Mouse (Mus musculus): Measurements from ENCODE around the gene Sh2d6. TPM values are rescaled to one million over a fixed set of nuclear protein-coding genes. Genes with fewer than 3 reads are reported as not detected.
A peak's percentile ranks its signal among the peaks of the same experiment; 100 is the strongest.

Gene Sh2d6
- polyA plus RNA-seq, 1 experiment from 2014 or later = not detected

DNA sequence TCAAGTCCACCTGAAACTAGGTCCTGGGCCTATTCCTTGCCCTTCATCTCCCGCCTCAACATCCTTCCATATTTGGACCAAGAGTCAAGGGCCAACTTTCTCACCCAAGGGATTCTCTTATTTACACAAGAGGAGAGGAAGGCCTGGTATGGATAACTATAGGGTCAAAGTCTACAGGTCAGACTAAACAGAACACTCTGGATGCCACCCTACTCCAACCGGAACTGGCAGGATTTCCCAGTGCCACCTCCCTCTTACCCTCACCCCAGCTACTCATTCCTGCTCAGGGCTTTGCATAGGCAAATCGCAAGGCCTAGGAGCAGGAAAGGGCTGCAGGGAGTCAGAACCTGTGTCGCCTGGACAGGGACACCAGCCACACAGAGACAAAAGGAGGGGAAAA, 1.7 kb upstream of the Sh2d6 start:
- H3K27ac ChIP-seq (replicated peaks in 1 of 2; ENCODE audit: control insufficient read depth in 1 of 2, insufficient read depth in 1 of 2, low read depth in 2 of 2, low read length in 2 of 2) = no peak overlapping the region
- H3K9me3 ChIP-seq (ENCODE audit: control insufficient read depth, low read length) = no peaks in the 10 kb centered on the region
- 66% methylated on average over 4 of the region's 4 CpGs for WGBS
- H3K4me2 ChIP-seq (ENCODE audit: low read length) = no peak overlapping the region
- no peak overlapping the region for H3K9ac ChIP-seq (ENCODE audit: low read length)
- H3K27me3 ChIP-seq (ENCODE audit: control insufficient read depth, insufficient read depth, low read length) = no peaks in the 10 kb centered on the region
- H3K4me3 ChIP-seq (ENCODE audit: control insufficient read depth in 1 of 2, insufficient read depth in 1 of 2, low read depth in 1 of 2, low read length in 2 of 2) = no peak overlapping the region
- no peak for ATAC-seq (ENCODE audit: insufficient number of reproducible peaks, insufficient read depth, low FRiP score, low read depth)
- H3K4me1 ChIP-seq (ENCODE audit: control insufficient read depth in 2 of 2, insufficient read depth in 2 of 2, low read length in 2 of 2) = peaks cover 9 to 11% of the 10 kb centered on the region in 2 experiments; a peak in 3 of 4 replicates
- H3K36me3 ChIP-seq (ENCODE audit: control insufficient read depth, insufficient read depth, low read length) = no peaks in the 10 kb centered on the region

DNA sequence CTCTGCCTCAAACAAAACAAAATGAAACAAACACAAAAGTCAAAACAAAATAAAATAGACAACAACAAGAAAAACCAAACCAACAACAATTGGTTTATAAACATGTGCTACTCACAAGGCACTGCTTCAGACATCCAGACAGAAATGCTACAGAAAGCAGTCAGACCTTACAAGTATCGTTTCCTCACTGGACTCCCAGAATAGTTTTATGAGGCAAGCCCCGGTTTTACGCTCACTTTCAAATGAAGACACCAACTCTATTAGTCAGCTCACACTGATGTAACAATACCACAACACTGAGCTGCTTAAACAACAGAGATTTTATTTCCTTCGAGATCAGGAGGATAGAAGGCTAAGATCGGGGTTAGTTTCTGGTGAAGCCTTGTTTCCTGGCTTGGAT, 781 bp upstream of the Sh2d6 start:
- Histone ChIP-seq H3K4me3 (ENCODE audit: control insufficient read depth in 1 of 2, insufficient read depth in 1 of 2, low read depth in 1 of 2, low read length in 2 of 2) (no peak overlapping the region), H3K9me3 (ENCODE audit: control insufficient read depth, low read length) (no peaks in the 10 kb centered on the region), H3K36me3 (ENCODE audit: control insufficient read depth, insufficient read depth, low read length) (no peaks in the 10 kb centered on the region), H3K27me3 (ENCODE audit: control insufficient read depth, insufficient read depth, low read length) (no peaks in the 10 kb centered on the region), H3K27ac (replicated peaks in 1 of 2; ENCODE audit: control insufficient read depth in 1 of 2, insufficient read depth in 1 of 2, low read depth in 2 of 2, low read length in 2 of 2) (no peak overlapping the region), H3K9ac (ENCODE audit: low read length) (no peak overlapping the region), H3K4me1 (ENCODE audit: control insufficient read depth in 2 of 2, insufficient read depth in 2 of 2, low read length in 2 of 2) (peaks cover 9 to 11% of the 10 kb centered on the region in 2 experiments; a peak in 3 of 4 replicates), H3K4me2 (ENCODE audit: low read length) (no peak overlapping the region)
- 72% methylated on average over 5 of the region's 5 CpGs for WGBS
- no peak for ATAC-seq (ENCODE audit: insufficient number of reproducible peaks, insufficient read depth, low FRiP score, low read depth)

DNA sequence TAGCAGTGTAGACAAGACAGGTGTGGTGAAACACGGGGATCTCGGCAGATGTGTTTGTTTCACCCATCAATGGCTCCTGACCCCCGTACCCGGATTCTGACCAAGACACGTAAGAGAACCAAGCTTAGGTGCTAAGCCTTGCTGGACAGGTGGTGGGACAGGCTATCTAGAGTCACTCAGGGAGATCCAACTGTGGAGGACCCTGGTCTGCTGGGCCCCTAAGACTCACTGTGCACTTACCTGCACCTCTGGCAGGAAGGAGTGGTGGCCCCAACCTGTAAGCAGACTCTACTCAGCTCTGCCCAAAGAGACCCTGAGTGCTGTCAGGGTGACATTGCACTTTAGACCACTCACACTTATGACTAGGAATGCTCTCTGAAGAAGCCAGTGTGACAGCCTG, 603 bp downstream of the Sh2d6 start:
- Histone ChIP-seq H3K4me3 (ENCODE audit: control insufficient read depth in 1 of 2, insufficient read depth in 1 of 2, low read depth in 1 of 2, low read length in 2 of 2) (no peak overlapping the region), H3K27me3 (ENCODE audit: control insufficient read depth, insufficient read depth, low read length) (no peaks in the 10 kb centered on the region), H3K9ac (ENCODE audit: low read length) (no peak overlapping the region), H3K27ac (replicated peaks in 1 of 2; ENCODE audit: control insufficient read depth in 1 of 2, insufficient read depth in 1 of 2, low read depth in 2 of 2, low read length in 2 of 2) (no peak overlapping the region), H3K4me1 (ENCODE audit: control insufficient read depth in 2 of 2, insufficient read depth in 2 of 2, low read length in 2 of 2) (peaks cover 9 to 11% of the 10 kb centered on the region in 2 experiments; a peak in 3 of 4 replicates), H3K36me3 (ENCODE audit: control insufficient read depth, insufficient read depth, low read length) (no peaks in the 10 kb centered on the region), H3K4me2 (ENCODE audit: low read length) (no peak overlapping the region), H3K9me3 (ENCODE audit: control insufficient read depth, low read length) (no peaks in the 10 kb centered on the region)
- 97% methylated on average over 5 of the region's 5 CpGs for WGBS
- ATAC-seq (ENCODE audit: insufficient number of reproducible peaks, insufficient read depth, low FRiP score, low read depth) = no peak

DNA sequence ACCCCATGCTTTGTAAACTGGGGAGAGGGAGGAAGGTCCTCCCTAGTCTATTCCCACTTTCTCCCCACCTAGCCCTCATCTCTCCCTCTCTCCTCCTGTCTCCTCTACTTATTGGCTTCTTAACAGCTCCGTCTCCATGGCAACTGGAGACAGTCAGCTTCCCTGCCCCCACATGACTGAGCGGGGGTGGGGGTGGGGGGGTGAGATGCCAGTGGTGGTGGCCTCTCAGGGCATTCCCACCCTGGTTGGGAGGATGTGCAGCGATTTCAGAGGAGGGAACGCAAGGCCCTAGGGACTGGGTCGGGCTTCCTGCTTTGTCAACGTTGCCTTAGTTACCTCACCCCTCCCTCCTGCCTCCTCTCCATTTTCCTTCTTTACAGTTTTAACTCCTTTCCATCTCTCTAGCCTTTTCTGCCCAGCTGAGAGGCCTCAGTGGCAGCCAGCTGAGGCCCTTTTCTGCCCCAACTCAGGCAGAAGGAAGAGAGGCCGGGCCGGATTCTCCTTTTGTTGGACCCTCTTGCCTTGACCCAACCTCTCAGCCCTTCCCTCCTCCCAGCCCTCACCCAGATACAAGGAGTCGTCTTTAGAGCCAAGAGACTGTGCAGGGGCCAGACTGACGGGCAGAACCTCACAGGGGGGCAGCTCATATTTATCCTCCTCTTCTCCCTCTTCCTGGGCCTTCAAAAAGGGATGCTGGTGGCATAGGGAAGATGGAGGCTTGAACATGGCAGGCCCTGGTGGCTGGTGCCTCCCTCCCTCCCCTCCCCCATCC, 1.4 kb downstream of the Sh2d6 start:
- H3K9me3 ChIP-seq (ENCODE audit: control insufficient read depth, low read length) = no peaks in the 10 kb centered on the region
- no peak overlapping the region for H3K4me3 ChIP-seq (ENCODE audit: control insufficient read depth in 1 of 2, insufficient read depth in 1 of 2, low read depth in 1 of 2, low read length in 2 of 2)
- H3K4me2 ChIP-seq (ENCODE audit: low read length) = no peak overlapping the region
- peak overlapping the region in 1 of 2 experiments; percentile 44; a peak in 1 of 4 replicates for H3K27ac ChIP-seq (replicated peaks in 1 of 2; ENCODE audit: control insufficient read depth in 1 of 2, insufficient read depth in 1 of 2, low read depth in 2 of 2, low read length in 2 of 2)
- 25% methylated on average over 10 of the region's 10 CpGs for WGBS
- H3K9ac ChIP-seq (ENCODE audit: low read length) = no peak overlapping the region
- H3K4me1 ChIP-seq (ENCODE audit: control insufficient read depth in 2 of 2, insufficient read depth in 2 of 2, low read length in 2 of 2) = peaks cover 9 to 11% of the 10 kb centered on the region in 2 experiments; a peak in 3 of 4 replicates
- no peaks in the 10 kb centered on the region for H3K27me3 ChIP-seq (ENCODE audit: control insufficient read depth, insufficient read depth, low read length)
- ATAC-seq (ENCODE audit: insufficient number of reproducible peaks, insufficient read depth, low FRiP score, low read depth) = peak; percentile 48; the same call in 1 of the 2 replicates
- no peaks in the 10 kb centered on the region for H3K36me3 ChIP-seq (ENCODE audit: control insufficient read depth, insufficient read depth, low read length)

DNA sequence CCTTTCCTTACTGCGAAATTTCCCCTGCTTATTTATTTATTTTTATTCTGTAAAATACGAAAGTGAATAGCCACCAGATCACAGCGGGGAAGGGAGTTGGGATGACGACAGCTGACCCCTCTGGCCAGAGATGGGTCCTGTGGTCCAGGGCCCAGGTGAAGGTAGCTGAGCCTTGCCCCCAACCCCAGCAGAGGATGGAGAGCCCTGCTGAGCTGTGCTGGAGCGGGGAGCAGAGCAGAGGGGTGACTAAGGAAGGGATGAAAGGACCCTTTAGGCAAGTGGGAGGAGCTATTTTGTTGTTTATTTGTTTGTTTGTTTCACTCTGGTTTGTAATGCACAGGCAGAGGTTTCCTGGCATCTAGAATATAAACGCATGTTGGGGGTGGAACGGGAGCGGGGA, 2.2 kb downstream of the Sh2d6 start:
- 46% methylated on average over 8 of the region's 8 CpGs for WGBS
- Histone ChIP-seq H3K27ac (replicated peaks in 1 of 2; ENCODE audit: control insufficient read depth in 1 of 2, insufficient read depth in 1 of 2, low read depth in 2 of 2, low read length in 2 of 2) (no peak overlapping the region), H3K27me3 (ENCODE audit: control insufficient read depth, insufficient read depth, low read length) (no peaks in the 10 kb centered on the region), H3K36me3 (ENCODE audit: control insufficient read depth, insufficient read depth, low read length) (no peaks in the 10 kb centered on the region), H3K4me1 (ENCODE audit: control insufficient read depth in 2 of 2, insufficient read depth in 2 of 2, low read length in 2 of 2) (peaks cover 9 to 11% of the 10 kb centered on the region in 2 experiments; a peak in 3 of 4 replicates), H3K4me2 (ENCODE audit: low read length) (no peak overlapping the region), H3K9me3 (ENCODE audit: control insufficient read depth, low read length) (no peaks in the 10 kb centered on the region), H3K4me3 (ENCODE audit: control insufficient read depth in 1 of 2, insufficient read depth in 1 of 2, low read depth in 1 of 2, low read length in 2 of 2) (no peak overlapping the region), H3K9ac (ENCODE audit: low read length) (no peak overlapping the region)
- ATAC-seq (ENCODE audit: insufficient number of reproducible peaks, insufficient read depth, low FRiP score, low read depth) = no peak

DNA sequence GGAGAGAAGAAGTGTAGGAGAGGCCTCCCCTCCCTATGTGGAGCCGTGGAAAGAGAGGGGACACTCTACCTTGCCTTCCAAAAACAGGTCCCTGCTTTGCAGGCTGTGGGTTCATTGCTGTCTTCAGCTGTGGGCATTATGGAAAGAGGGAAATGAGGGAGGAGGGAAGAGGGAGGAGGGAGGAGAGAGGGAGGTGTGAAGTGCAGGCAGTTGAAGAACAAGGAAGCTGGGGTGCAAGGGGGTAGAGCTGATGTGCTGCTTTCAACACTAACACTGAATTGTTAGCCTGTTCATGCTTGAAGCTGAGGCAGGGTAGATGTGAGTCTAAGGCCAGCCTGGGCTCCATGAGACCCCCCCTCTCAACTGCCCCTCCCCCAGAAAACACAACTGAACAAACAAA, 2.7 kb downstream of the Sh2d6 start:
- H3K9me3 ChIP-seq (ENCODE audit: control insufficient read depth, low read length) = no peaks in the 10 kb centered on the region
- no peak overlapping the region for H3K4me2 ChIP-seq (ENCODE audit: low read length)
- no peaks in the 10 kb centered on the region for H3K36me3 ChIP-seq (ENCODE audit: control insufficient read depth, insufficient read depth, low read length)
- ATAC-seq (ENCODE audit: insufficient number of reproducible peaks, insufficient read depth, low FRiP score, low read depth) = no peak
- H3K4me3 ChIP-seq (ENCODE audit: control insufficient read depth in 1 of 2, insufficient read depth in 1 of 2, low read depth in 1 of 2, low read length in 2 of 2) = no peak overlapping the region
- no peak overlapping the region for H3K27ac ChIP-seq (replicated peaks in 1 of 2; ENCODE audit: control insufficient read depth in 1 of 2, insufficient read depth in 1 of 2, low read depth in 2 of 2, low read length in 2 of 2)
- 50% methylated on average over 1 of the region's 1 CpGs for WGBS
- H3K27me3 ChIP-seq (ENCODE audit: control insufficient read depth, insufficient read depth, low read length) = no peaks in the 10 kb centered on the region
- no peak overlapping the region for H3K9ac ChIP-seq (ENCODE audit: low read length)
- peaks cover 9 to 11% of the 10 kb centered on the region in 2 experiments; a peak in 3 of 4 replicates for H3K4me1 ChIP-seq (ENCODE audit: control insufficient read depth in 2 of 2, insufficient read depth in 2 of 2, low read length in 2 of 2)

DNA sequence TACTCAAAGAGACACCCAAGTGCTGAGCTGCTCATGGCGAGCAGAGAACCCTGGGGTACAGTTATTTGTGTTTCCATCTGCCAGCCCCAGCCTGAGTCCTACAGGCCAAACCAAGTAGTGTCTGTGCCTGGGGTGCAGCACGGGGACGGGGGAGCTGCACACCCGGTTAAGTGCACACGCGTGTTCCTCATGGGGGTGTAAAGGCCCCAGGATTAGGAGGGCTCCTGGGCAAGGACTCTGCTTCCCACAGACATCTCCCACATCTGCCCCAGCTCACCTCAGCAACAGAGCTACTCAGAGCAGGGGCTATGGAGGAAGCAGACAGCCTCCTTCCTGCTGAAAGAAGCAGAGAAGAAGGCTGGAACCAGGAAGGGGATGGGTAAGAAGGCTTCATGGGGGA, 5.9 kb downstream of the Sh2d6 start:
- Histone ChIP-seq H3K4me2 (ENCODE audit: low read length) (no peak overlapping the region), H3K4me3 (ENCODE audit: control insufficient read depth in 1 of 2, insufficient read depth in 1 of 2, low read depth in 1 of 2, low read length in 2 of 2) (no peak overlapping the region), H3K4me1 (ENCODE audit: control insufficient read depth in 2 of 2, insufficient read depth in 2 of 2, low read length in 2 of 2) (peaks cover 29 to 31% of the 10 kb centered on the region in 2 experiments), H3K9me3 (ENCODE audit: control insufficient read depth, low read length) (no peaks in the 10 kb centered on the region), H3K9ac (ENCODE audit: low read length) (no peak overlapping the region), H3K36me3 (ENCODE audit: control insufficient read depth, insufficient read depth, low read length) (no peaks in the 10 kb centered on the region), H3K27me3 (ENCODE audit: control insufficient read depth, insufficient read depth, low read length) (no peaks in the 10 kb centered on the region), H3K27ac (replicated peaks in 1 of 2; ENCODE audit: control insufficient read depth in 1 of 2, insufficient read depth in 1 of 2, low read depth in 2 of 2, low read length in 2 of 2) (no peak overlapping the region)
- ATAC-seq (ENCODE audit: insufficient number of reproducible peaks, insufficient read depth, low FRiP score, low read depth) = no peak
- WGBS = 89% methylated on average over 6 of the region's 6 CpGs
